Mouse (Mus musculus) small intestine, adult 2 months (tissue): ENCODE measurements around the gene Lmtk2.

Source experiments
- CTCF ChIP-seq: fragments of 200-500 bp; IDR thresholded peaks from 2 replicates; pipeline ENCODE4 v1.5.1; 2012; ENCODE audit warnings: low read depth, mild to moderate bottlenecking, control low read depth, inconsistent platforms, low read length, moderate library complexity, mixed read lengths; ENCODE audit not compliant: insufficient replicate concordance, insufficient read length; ENCODE audit errors: extremely low read depth
- POLR2A ChIP-seq: fragments of 200-500 bp; IDR thresholded peaks from 2 replicates; pipeline ENCODE4 v1.6.1; 2012; ENCODE audit warnings: low read depth, mild to moderate bottlenecking, control low read depth, inconsistent platforms, low read length, moderate library complexity

GRCm38 (mm10) chr5:144149530-144149929 is 49.3 kb downstream of the Lmtk2 start:
- TF ChIP-seq POLR2A (no peak), CTCF (no peak)
